Mouse (Mus musculus) regulatory T cell (primary cell): Measurements from ENCODE around the gene Gm20503.

Source experiments
- in situ Hi-C: fragments of 300-600 bp; cut with MboI, MseI; formaldehyde crosslinking; loops from one replicate; pipeline ENCODE4 v1.15.1; 2025; ENCODE audit warnings: high pct_unique_total_duplicates

The Gm20503 gene

DNA sequence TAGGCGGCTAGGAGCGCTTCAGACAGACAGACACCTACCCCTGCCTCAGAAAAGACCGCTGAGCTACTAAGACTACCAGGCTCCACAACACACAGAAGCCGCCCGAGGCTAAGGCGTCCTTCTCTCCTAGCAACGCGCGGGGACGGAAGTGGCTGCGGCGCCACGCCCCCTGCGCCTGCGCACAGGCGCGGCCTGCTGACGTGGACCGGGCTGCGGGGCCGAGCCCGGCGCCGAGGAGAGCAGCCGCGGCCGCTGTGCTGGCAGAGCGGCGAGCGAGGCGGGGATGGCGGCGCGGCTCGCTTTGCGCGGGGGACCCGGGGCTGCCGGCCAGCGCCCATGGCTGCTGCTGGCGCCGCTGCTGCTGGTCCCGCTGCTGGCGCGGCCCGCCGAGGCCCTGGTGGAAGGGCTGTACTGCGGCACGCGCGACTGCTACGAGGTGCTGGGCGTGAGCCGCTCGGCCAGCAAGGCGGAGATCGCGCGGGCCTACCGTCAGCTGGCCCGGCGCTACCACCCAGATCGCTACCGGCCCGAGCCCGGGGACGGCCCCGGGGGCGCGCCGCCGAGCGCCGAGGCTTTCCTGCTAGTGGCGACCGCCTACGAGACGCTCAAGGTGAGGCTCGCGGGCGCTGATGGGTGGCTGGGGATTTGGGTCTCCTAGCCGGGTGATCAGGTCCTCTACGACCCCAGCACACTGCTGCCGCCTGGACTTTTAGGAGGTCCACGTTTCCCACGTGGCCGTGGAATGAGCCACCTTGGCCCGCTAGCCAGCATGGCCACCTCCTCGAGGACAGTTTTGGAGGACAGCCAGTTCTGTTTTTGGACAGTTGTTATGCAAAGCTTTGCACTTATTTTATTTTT, at the start of gene Gm20503:
Gm20503 (plus strand) TSS at position 263 of the 858 bp plus-strand sequence.
- in situ Hi-C loops: no loop called here

DNA sequence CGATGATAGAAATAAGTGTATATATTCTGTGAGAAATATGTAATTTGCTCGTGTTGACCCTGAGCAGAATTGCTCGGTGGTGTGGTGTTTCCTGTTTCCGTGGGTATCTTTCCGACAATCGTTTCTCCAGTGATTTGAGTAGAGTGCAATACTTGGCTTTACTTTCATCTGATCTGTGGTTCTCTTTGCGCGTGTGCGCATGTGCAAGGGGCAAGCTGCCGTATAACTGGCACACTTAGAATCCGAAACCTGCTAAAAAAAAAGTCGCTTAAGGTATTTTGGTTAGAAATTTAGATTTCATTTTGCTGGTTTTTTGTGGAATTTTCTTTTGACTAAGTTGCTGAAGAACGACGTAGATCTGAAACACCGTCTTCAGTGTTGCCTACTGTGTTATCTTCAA, 41.3 kb upstream of the Gm20503 start:
- in situ Hi-C loops: loop anchor here (10.0 kb wide), 1 partner anchor 677 kb away; the partner anchor contains the start of gene Musk

DNA sequence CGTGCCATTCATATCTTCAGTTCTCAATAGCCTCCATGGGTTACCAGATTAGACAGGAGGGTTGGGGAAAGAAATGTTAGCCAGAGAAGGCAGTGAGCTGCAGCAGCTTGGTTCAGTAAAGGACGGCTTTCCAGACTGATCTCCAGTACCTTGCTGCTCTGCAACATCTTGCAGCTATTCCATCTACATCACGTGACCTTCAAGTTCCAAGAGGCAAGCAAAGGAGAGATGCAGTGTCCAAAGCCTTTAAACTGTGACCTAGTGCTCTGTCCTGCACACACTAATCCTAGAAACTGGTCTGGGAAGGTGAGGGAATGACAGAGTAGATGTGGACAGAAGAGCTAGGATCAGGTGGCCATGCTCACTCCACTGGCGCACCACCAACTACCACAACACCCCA, 39.7 kb upstream of the Gm20503 start:
- in situ Hi-C loops: loop anchor here (10.0 kb wide), 1 partner anchor 678 kb away; the partner anchor contains the start of gene Musk

DNA sequence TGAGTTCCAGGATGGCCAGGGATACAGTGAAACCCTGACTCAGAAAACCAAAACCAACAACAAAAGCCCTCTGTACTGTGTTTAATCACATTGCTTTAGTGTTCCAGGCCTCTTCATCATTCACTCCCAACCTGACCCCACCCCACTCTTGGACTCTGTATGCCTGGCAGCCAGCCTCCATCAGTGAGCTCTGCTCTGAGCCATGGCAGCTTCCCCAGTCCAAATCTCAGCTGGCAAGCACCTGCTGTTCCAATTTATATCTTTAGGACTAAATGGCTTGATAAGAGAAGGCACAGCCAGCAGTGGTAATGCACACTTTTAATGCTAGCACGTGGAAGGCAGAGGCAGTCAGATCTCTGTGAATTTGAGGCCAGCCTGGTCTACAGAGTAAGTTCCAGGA, 37.9 kb upstream of the Gm20503 start:
- in situ Hi-C loops: loop anchor here (10.0 kb wide), 1 partner anchor 680 kb away; the partner anchor contains the start of gene Musk

DNA sequence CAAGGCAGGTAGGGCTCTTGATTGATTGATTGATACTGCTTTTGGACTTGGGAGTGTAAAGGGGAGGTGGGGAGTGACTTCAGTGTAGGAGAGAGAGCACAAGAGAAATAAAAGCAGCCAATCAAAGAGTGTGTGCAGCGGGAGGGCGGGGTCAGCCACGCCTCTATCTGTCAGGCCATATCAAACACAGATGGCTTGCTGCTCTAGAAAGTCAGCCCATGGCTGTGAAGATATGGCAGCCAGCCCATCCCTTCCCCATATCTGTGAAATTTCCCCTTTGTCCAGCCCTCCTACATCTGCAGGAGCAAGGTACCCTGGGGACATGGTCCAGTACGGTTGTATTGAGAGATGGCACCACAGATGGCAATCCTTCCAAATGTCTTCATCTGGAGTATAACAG, 32.3 kb upstream of the Gm20503 start:
- in situ Hi-C loops: no loop called here

DNA sequence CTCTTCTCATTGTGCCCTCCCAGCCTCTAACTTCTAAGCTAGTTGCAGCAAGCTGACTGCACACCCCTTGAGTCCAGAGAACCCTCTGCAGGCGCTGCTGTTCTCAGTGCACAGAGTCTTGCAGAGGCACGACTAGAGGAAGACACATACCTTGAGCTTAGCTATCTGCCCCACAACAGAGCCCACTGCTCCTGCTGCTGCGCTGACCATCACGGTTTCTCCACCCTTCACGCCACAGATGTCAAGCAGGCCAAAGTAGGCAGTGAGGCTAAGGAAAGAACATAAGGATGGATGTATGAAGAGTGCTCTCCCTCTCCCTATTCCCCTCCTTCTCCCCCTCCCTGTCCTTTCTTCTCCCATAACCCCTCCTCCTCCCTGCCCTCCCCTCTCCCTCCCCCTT, 27.3 kb upstream of the Gm20503 start:
- in situ Hi-C loops: no loop called here

DNA sequence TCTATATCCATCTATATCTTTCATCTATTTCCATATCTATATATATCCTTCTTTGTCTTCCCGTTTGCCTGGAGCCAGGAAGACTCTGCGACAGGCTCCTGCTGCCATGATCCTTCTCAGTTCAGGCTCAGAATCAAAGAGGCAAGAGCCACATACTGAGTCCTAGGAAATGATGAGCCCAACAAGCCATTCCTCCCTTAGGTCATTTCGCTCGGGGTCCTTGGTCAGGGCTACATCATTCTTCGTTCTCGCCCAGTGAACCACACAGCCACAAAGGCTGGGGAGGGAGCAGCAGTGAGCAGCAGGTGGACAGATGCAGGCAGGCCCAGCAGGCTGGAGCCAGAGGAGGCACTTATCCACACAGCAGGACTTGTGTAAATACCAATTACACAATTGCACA, 21.6 kb upstream of the Gm20503 start:
- in situ Hi-C loops: no loop called here

DNA sequence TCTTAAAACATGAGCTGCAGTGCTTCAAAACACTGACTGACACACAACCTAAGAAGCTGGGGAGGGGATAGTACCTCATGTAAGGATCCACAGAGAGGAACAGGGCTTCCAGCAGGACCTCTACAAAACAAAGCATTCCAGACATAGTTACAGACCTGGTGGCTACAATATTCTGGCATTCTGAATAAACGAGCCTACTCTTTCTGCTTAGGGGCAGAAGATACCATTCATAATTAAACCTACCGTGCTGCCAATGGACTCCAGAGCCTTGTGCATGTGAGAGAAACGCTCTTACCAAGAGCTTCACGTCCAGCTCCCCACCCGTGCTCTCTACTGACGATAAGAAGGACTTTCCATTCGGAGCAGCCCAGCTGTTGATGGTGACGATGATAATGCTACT, 20.2 kb upstream of the Gm20503 start:
- in situ Hi-C loops: no loop called here

DNA sequence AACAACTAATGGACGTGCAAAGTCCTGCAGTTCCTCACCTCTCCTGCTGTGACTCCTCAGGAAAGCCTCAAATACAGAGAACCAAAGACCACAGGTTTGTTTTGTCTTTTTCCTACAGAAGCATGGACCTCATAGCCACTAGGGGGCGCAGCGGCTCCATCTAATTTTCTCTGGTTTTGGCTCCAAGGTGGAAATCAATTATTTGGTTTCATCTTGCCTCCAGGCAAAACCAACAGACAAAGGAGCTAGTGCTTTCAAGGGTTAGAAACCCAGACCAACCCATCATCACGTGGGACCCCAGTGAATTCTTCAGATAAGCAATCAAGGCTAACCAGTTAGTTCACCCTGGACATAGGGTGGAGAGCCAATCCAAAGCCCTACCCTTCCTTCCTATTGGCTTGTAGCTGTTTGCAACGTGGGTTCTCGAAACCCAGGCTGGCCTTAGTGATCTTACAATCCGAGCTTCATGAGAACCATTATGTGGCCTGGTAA, 17.8 kb upstream of the Gm20503 start:
- in situ Hi-C loops: no loop called here

DNA sequence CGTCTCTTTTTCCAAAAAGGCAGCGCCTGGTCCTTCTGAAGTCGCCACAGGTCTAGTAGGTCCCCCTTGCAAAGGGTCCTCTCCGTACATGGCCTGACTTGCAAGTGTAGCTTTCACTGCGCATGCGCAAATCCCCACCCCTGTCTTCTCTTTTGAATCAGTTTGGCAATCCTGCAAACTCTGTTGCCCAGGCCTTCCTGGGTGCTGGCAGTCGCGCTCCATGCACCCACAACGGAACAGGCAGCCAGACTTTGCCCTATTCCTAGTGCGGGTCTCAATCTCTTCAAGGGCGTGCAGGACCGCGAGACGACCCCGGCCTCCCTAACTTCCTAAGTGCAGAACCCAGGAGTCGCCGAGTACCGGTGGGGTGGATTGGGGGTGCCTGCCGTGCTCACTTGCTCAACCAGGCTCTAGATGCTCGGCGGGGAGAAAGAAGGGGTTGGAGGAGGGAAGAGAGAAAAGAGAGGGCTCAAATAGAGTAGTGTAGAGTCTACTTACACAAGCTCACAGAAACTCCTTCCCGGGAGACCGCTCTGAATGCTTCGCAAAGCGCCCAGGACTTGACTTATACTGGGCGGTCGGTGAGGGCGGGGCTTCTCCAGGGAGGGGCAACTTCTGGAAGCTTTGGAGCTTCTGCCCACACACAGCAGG, 16.3 kb upstream of the Gm20503 start, which contains the start of gene Ptgr1:
Ptgr1 (minus strand) TSS at position 580 of the 651 bp plus-strand sequence.
- in situ Hi-C loops: no loop called here

DNA sequence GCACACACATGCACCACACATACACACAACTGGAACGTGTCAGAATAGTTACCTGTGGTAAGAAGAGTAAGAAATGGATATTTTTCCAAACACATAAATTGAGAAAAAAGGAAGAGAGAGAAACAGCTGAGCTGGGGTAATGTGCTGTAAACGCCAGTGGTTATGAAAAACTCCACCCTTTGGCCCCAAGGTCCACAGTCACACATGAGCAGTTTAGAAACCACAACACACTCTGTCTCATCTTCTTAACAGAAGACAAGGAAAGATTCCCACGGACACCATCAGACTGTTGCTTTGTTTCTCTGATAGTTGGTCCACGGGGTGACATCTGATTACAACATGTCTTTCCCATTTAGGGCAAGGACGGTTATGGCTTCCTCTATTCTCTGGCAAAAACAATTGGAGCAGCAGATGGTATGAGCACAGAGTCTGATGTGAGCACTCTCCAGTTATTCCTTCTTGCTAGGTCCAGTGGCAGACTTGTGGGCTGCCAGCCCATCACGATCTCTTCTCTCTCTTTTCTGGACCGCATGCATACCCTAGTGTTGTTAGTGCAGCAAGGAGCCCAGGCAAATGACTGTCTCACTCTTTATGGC, 13.6 kb upstream of the Gm20503 start:
- in situ Hi-C loops: no loop called here

DNA sequence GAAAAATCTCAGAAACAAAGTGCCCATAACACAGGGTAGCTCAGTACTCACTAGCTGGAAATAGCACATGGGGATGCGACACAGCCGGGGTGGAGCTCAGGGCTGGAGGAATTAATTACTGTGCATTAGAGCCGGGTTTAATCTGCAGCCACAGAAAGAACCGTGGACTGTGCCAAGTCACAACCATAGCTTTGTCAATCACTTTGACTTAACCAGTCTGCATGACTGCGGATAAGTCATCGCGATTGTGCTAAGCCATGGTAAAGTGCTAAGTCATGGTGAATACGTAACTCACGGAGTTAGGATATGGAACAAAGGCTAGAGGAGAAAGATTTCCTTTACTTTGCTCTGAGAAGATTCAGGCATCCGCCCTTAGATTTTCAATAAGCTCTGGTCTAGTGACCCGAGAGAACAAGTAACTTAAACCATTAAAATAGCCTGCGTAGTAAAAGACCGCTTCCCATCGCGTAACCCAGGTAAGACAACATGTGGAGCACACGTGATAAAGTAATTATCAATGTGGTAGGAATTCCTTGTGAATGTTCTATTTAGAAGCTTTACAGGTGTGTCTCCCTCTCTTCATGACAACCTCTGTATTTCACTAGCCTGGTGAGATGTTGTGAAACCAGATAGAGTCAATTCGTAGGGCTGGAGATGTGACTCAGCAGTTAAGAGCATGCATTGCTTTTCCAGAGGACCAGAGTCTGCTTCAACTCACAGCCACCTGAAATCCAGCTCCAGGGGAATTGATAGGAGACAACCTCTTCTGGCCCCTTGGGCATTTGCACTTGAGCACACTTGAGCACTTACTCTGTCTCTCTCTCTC, 12.2 kb upstream of the Gm20503 start:
- in situ Hi-C loops: no loop called here

DNA sequence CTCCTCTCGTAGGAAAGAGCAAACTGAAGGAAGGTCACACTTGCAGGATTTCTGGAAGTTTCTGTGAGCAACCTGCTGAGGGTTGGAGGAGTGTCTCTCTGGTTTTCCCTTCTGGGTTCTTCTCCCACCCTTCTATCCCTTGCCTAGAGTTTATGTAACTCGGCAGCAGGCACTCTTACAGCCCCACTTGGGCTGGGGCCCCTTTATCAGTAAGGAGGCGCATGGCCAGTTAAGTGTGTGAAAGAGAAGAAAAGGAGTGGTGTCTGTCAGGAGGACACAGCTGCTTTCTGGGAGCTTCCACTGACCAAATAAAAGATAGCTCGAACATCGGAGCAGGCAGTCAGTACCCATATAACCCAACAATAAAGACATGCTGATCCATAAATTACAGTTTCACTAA, 10.8 kb upstream of the Gm20503 start:
- in situ Hi-C loops: no loop called here

DNA sequence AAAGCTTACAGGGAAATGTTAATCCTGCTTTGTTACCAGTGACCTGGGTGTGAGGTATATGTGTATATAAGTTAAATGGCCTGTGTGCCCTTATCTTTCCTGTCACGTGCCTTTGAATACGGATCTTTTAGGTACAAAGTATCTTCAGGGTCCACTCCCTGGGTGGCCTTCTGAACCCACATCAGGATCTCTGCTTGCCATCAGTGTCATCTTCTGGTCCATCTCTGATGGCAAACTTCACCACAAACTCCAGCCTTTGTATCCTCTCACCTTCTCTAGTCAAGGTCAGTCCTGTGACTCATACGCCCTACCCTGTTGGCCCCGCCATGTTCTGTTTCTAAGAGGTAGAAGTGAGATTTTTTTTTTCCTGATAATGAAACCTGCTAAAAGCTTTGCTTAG, 8.2 kb upstream of the Gm20503 start, which contains the start of gene Dnajc25:
Dnajc25 (plus strand) TSS at position 301 of the 400 bp plus-strand sequence.
- in situ Hi-C loops: loop anchor here (5.0 kb wide), 1 partner anchor 43 kb away; the partner anchor contains the start of gene Gng10

DNA sequence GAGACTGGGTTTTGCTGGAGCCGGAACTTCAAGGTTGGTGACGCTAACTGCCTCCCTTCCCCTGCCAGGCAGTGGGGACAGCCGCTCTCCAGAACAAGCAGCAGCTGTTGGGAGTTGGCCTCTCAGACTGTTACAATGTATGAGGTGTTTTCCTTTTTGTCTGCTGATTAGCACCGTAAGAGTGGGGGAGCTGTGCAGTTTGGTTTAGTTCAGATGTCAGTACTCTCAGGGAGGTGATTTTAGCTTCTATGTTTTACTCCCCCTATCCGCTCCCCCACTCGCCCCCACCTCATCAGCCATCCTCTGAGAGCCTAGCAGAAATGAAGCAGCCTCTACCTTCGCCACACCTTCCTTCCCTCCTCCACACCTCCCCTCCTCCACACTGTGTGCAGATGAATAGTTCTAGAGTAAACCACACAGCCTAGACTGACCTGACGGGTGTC, 7.7 kb upstream of the Gm20503 start:
- in situ Hi-C loops: loop anchor here (5.0 kb wide), 1 partner anchor 42 kb away; the partner anchor contains the start of gene Gng10

DNA sequence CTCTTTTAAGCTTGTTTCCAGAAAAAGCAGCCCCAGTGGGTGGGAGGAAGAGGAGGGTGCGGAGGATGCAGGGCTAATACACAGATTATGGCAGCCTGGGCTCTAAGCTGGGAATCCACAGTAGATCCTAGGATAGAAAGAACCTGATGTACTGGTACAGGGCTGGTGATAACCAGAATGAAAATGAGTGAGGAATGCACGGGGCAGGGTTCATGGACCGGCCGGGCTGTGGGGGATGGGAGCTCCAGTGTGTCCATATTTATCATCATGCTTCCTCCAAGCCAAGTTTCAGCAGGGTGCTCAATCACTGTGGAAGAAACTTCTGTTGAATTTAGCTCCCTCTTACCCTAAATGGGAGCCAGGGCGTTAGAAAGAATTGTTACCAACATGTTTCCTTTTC, 5.9 kb upstream of the Gm20503 start:
- in situ Hi-C loops: loop anchor here (5.0 kb wide), 1 partner anchor 40 kb away; the partner anchor contains the start of gene Gng10

DNA sequence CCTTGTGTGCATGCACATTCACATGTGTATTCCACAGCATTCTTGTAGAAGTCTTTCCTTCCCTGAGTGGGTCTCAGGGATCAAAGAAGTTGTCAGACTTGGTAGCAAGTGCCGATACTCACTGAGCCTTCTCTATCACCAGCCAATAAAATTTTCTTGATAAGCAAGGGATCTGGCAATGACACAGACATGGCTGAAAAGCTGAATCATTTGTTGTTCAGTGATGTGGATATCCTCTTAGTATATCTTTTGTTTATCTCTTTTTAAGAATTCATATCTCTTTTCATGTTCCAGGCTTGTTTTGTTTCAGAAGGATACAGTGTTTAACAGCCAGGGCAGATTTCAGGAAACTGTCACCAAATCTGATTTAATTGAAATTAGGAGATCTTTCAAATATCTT, 4.3 kb upstream of the Gm20503 start:
- in situ Hi-C loops: loop anchor here (5.0 kb wide), 1 partner anchor 39 kb away; the partner anchor contains the start of gene Gng10

DNA sequence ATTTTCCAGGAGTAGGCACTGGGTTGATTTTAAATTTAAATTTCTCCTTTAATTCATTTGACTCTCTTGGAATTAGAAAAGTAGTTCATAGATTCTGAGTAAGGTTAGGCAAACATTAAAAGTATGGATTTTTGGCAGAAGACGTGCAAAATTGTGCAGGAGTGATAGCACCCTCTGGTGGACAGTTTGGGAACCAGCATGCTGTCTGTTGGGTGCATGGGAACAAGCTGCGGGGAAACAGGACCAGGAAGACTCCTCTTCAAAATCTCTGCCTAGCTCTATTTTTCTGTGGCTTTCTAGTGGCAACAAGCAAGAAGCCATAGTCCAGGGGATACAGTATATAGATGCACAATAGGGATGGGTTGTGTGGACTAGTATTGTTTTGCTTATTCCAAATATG, 3.3 kb upstream of the Gm20503 start:
- in situ Hi-C loops: loop anchor here (5.0 kb wide), 1 partner anchor 38 kb away; the partner anchor contains the start of gene Gng10

DNA sequence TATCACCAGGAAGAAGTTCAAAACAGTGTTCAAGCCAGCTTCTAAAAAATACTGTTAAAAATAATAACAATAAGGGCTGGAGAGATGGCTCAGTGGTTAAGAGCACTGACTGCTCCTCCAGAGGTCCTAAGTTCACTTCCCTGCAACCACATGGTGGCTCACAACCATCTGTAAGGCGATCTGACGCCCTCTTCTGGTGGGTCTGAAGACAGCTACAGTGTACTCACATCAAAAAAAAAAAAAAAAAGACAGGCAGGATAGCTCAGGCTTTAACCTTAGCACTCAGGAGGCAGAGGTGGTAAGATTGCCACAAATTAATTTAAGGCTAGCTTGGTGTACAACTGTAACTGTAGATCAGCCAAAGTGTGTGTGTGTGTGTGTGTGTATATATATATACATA, 2.4 kb upstream of the Gm20503 start:
- in situ Hi-C loops: no loop called here

DNA sequence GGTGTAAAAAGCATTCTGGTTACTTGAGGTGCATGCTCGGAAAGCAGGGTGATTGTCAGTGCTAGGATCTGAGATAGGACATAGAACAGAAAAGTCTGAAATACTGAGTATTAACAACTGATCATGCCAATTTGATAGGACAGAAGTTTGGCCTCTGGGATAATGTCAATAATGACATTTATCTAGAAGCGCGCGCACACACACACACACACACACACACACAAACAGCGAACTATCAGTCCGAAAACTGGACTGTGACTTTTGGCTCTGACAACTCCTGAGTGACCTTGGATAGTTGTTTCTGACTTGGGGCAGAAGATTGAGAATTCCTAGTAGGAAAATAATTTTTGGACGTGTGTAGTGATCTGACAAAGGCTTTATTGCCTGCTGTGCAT, 793 bp downstream of the Gm20503 start:
- in situ Hi-C loops: no loop called here

DNA sequence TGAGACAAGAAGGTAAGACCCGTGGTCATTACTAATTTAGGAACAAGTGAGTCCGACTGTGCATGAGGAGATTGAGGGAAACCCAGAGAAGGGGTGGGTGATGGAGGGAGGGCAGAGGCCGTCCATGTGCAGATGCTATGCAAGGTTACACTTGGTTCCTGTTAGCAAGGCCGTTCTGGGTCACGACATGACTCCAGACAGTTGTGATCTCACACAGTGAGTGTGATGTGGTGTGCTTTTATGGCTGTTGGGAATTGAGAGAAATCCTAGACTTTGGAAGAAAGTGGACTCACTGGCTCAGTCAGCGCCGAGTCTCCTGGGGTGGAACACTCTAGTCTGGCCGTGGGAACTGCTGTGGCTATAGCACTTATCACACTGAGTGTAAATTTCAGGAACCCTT, 3.2 kb downstream of the Gm20503 start:
- in situ Hi-C loops: no loop called here
